Mouse (Mus musculus) embryonic fibroblast, embryonic 13.5 days (primary cell): ENCODE measurements at regions not wholly inside any gene's neighbourhood (a gene's known extent, or its start where the extent isn't known, plus 50 kb on each side); places are given as distances from the start of the nearest gene placed in this dataset.

ENCODE experiments used
- H3K27ac ChIP-seq: 2 replicates; pipeline ENCODE4 v1.5.1; 2012; ENCODE audit warnings: low read length, control low read depth, inconsistent platforms; ENCODE audit not compliant: insufficient read depth
- H3K4me1 ChIP-seq: 2 replicates; pipeline ENCODE4 v1.6.1; 2011; ENCODE audit warnings: low read length; ENCODE audit not compliant: control insufficient read depth, insufficient read depth
- H3K4me3 ChIP-seq: 2 replicates; pipeline ENCODE4 v1.5.1; 2011; ENCODE audit warnings: mild to moderate bottlenecking, control low read depth, low read length; ENCODE audit not compliant: insufficient read depth
- CTCF ChIP-seq: IDR thresholded peaks from 2 replicates; pipeline ENCODE4 v1.5.1; 2011; ENCODE audit warnings: mild to moderate bottlenecking, control low read depth, low read length, moderate library complexity, borderline replicate concordance; ENCODE audit not compliant: insufficient read depth
- POLR2A ChIP-seq: IDR thresholded peaks from 2 replicates; pipeline ENCODE4 v1.6.1; 2011; ENCODE audit warnings: low read depth, mild to moderate bottlenecking, control low read depth, low read length, moderate library complexity

DNA sequence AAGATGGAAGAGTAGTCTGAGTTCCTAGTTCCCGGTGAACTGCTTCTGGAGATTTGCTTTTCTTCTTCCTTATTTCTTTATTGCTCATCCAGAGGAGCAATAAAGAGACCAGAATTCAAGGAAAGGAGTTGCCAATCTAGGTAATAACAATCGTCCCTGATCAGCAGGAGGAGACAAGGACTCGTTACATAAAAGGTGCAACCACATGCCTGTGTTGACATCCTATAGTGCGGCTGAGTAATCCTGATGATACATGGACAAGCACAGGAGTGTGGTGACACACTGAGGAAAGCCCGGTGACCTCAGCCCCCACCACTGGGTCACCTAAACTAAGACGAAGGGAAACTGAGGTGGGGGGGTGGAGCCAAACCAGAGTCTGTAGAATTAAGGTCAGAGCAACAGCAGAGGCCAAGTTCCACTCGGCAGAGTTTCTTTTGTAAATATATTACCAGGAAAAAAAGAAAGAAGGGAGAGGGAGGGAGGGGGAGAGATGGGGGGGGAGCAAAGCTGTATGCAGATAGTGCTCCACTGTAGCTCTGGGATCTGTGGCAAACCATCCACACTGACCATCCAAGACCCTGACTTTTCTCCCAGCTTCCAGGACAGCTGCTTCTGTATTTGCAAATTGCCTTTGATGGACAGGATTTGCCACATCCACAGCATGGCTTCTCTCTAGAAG, 135.2 kb upstream of the Rnaseh2b start:
- Histone ChIP-seq H3K4me3 (no peak overlapping the region), H3K27ac (no peak overlapping the region), H3K4me1 (no peaks in the 10 kb centered on the region)
- TF ChIP-seq CTCF (no peak), POLR2A (no peak)

DNA sequence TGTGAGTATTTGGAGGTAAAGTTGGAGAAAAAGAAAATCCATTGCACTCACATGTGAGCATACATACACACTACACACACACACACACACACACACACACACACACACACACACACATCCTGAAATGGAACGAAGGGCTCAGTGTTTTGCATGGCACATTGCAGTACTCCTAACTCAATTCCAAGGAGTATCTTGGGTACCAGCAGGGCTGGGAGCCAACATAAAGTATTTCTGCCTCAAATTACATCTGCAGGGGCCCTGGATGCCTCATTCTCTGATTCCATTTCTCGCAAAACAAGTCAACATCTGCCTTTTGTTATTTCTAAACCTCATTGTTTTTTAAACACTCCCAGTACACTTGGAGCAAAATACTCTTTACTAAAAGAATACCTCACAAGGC, 132.7 kb upstream of the Rnaseh2b start:
- no peak for TF ChIP-seq POLR2A
- Histone ChIP-seq H3K4me3 (no peak overlapping the region), H3K27ac (no peak overlapping the region), H3K4me1 (no peaks in the 10 kb centered on the region)

GRCm38 (mm10) chr14:62163120-62163796, 129.1 kb upstream of the Rnaseh2b start:
- H3K27ac ChIP-seq: no peak overlapping the region
- TF ChIP-seq CTCF (no peak), POLR2A (no peak)
- H3K4me1 ChIP-seq: 0 out of 2 replicates have a peak, but pooled peaks cover 2% of the 10 kb centered on the region
- no peak overlapping the region for H3K4me3 ChIP-seq

GRCm38 (mm10) chr14:62164918-62165317, 127.5 kb upstream of the Rnaseh2b start:
- H3K4me1 ChIP-seq: 0 out of 2 replicates have a peak, but pooled peaks cover 2% of the 10 kb centered on the region
- TF ChIP-seq POLR2A (no peak), CTCF (no peak)
- no peak overlapping the region for H3K27ac ChIP-seq
- H3K4me3 ChIP-seq: no peak overlapping the region

GRCm38 (mm10) chr14:62166006-62166405, 126.4 kb upstream of the Rnaseh2b start:
- no peak overlapping the region for H3K27ac ChIP-seq
- H3K4me1 ChIP-seq: 0 out of 2 replicates have a peak, but pooled peaks cover 2% of the 10 kb centered on the region
- TF ChIP-seq CTCF (no peak), POLR2A (no peak)
- no peak overlapping the region for H3K4me3 ChIP-seq

GRCm38 (mm10) chr14:62166596-62166995, 125.8 kb upstream of the Rnaseh2b start:
- Histone ChIP-seq H3K4me1 (0 out of 2 replicates have a peak, but pooled peaks cover 2% of the 10 kb centered on the region), H3K4me3 (no peak overlapping the region), H3K27ac (no peak overlapping the region)
- TF ChIP-seq CTCF: no peak
- no peak for TF ChIP-seq POLR2A

GRCm38 (mm10) chr14:62167090-62167489, 125.3 kb upstream of the Rnaseh2b start:
- 0 out of 2 replicates have a peak, but pooled peaks cover 2% of the 10 kb centered on the region for H3K4me1 ChIP-seq
- no peak overlapping the region for H3K27ac ChIP-seq
- TF ChIP-seq POLR2A (no peak), CTCF (no peak)
- no peak overlapping the region for H3K4me3 ChIP-seq

GRCm38 (mm10) chr14:62168711-62169110, 123.7 kb upstream of the Rnaseh2b start:
- TF ChIP-seq POLR2A (no peak), CTCF (no peak)
- Histone ChIP-seq H3K4me1 (peaks cover 2% of the 10 kb centered on the region; the same call in 1 of the 2 replicates), H3K27ac (no peak overlapping the region), H3K4me3 (no peak overlapping the region)

DNA sequence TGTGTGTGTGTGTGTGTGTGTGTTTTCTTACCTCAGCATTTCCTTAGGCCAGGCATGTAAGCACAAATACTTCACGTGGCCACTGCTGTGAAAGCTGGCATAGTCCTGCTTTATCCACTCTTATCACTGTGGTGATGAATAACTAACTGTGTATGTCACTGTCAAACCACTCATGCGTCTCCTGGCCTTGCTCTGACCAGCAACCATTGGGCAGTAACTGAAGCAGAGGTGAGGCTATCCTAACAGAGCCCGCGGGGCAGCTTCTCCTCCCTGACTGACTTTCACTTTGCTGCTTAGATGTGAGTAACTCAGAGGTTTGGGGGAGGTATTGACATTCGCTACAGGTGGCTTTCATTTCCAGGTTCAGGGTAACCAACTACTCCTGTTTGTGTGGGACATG, 122.0 kb upstream of the Rnaseh2b start:
- Histone ChIP-seq H3K4me1 (no peaks in the 10 kb centered on the region; the same call in 1 of the 2 replicates), H3K27ac (no peak overlapping the region), H3K4me3 (no peak overlapping the region)
- TF ChIP-seq CTCF: no peak
- TF ChIP-seq POLR2A: no peak
